Mouse (Mus musculus) heart, embryonic 13.5 days (tissue): ENCODE results near the gene Trem2. TPM values are rescaled to one million over a fixed set of nuclear protein-coding genes. Genes with fewer than 3 reads are reported as not detected.

ENCODE experiments used
- polyA plus RNA-seq: library from polyadenylated mRNA; unstranded; fragments of >200 nt; fragmentation: Nextera tagmentation; extraction: Ambion mirVana; gene quantifications from 2 replicates; pipeline ENCODE4 v1.2.1, GENCODE M21; 2015

Trem2 gene
- polyA plus RNA-seq, 1 experiment from 2014 or later = 4.6 TPM

Other genes starting within 250 kb of the Trem2 start
- gene 9830107B12Rik, start 200.1 kb upstream of the Trem2 start, polyA plus RNA-seq = 0.05 TPM in 1 of 2 replicates, not detected in the other
- gene A530064D06Rik, start 179.1 kb upstream of the Trem2 start, polyA plus RNA-seq = 0.04 and 0.12 TPM in 2 replicates
- 0.05 and 0.13 TPM in 2 replicates for gene Trem1, start 113.6 kb upstream of the Trem2 start, polyA plus RNA-seq
- not detected in 2 replicates for gene Trem3, start 98.6 kb upstream of the Trem2 start, polyA plus RNA-seq
- gene Treml4, start 82.1 kb upstream of the Trem2 start, polyA plus RNA-seq = 0.22 and 0.59 TPM in 2 replicates
- gene Treml2, start 46.9 kb upstream of the Trem2 start, polyA plus RNA-seq = 0.37 and 0.52 TPM in 2 replicates
- gene B430306N03Rik, start 30.3 kb upstream of the Trem2 start, polyA plus RNA-seq = 0.17 and 0.24 TPM in 2 replicates
- gene Treml1, start 13.5 kb downstream of the Trem2 start, polyA plus RNA-seq = 3.3 and 3.8 TPM in 2 replicates
- gene Nfya, start 63.5 kb downstream of the Trem2 start, polyA plus RNA-seq = 9.9 and 10.5 TPM in 2 replicates
- 44.3 and 44.6 TPM in 2 replicates for gene Oard1, start 63.6 kb downstream of the Trem2 start, polyA plus RNA-seq
- 182 and 204 TPM in 2 replicates for gene Apobec2, start 86.5 kb downstream of the Trem2 start, polyA plus RNA-seq
- 8.8 and 9.0 TPM in 2 replicates for gene Tspo2, start 105.1 kb downstream of the Trem2 start, polyA plus RNA-seq
- gene Unc5cl, start 108.5 kb downstream of the Trem2 start, polyA plus RNA-seq = 0.23 and 0.24 TPM in 2 replicates